Mouse (Mus musculus): ENCODE data around the gene S100a6.

Gene S100a6

GRCm38 (mm10) chr3:90601486-90602110, 11.1 kb upstream of the S100a6 start, which contains the start of gene Gm42674:
TSS of gene Gm42674 (plus strand) at chr3:90601904.
- no peak for DNase-seq

- no peak for DNase-seq
Measured at GRCm38 (mm10) chr3:90603623-90604022, 9.1 kb upstream of the S100a6 start, which contains the start of gene S100a4. TSS of gene S100a4 (plus strand) at chr3:90603771.

GRCm38 (mm10) chr3:90604416-90604815, 8.3 kb upstream of the S100a6 start:
- no peak for DNase-seq

- no peak for DNase-seq
Measured at GRCm38 (mm10) chr3:90605049-90605448, 7.6 kb upstream of the S100a6 start.

GRCm38 (mm10) chr3:90605736-90606135, 6.9 kb upstream of the S100a6 start:
- no peak for DNase-seq

- no peak for DNase-seq
Measured at GRCm38 (mm10) chr3:90606185-90606584, 6.5 kb upstream of the S100a6 start.

- no peak for DNase-seq
Measured at GRCm38 (mm10) chr3:90607361-90607760, 5.3 kb upstream of the S100a6 start.

- DNase-seq, result no peak
Measured at GRCm38 (mm10) chr3:90608223-90608622, 4.5 kb upstream of the S100a6 start, which contains the start of gene S100a5. TSS of gene S100a5 (plus strand) at chr3:90608523.

- no peak for DNase-seq
Measured at GRCm38 (mm10) chr3:90609102-90609501, 3.6 kb upstream of the S100a6 start.

GRCm38 (mm10) chr3:90611494-90611893, 1.2 kb upstream of the S100a6 start:
- DNase-seq, result no peak

- no peak for DNase-seq
Measured at GRCm38 (mm10) chr3:90612061-90612460, 621 bp upstream of the S100a6 start.

- no peak for DNase-seq
Measured at GRCm38 (mm10) chr3:90613461-90614147, 922 bp downstream of the S100a6 start.

- no peak for DNase-seq
Measured at GRCm38 (mm10) chr3:90614148-90614530, 1.5 kb downstream of the S100a6 start.

- DNase-seq, result no peak
Measured at GRCm38 (mm10) chr3:90614611-90615251, 2.0 kb downstream of the S100a6 start.

- DNase-seq, result peak; percentile 85
Measured at GRCm38 (mm10) chr3:90615415-90615814, 2.7 kb downstream of the S100a6 start.

- no peak for DNase-seq
Measured at GRCm38 (mm10) chr3:90615911-90616310, 3.2 kb downstream of the S100a6 start.

- DNase-seq, result no peak
Measured at GRCm38 (mm10) chr3:90617586-90617985, 4.9 kb downstream of the S100a6 start.

- DNase-seq, result no peak
Measured at GRCm38 (mm10) chr3:90621552-90621951, 8.9 kb downstream of the S100a6 start.

- DNase-seq, result peak; percentile 69
Measured at GRCm38 (mm10) chr3:90623435-90624071, 10.9 kb downstream of the S100a6 start.

- DNase-seq, result no peak
Measured at GRCm38 (mm10) chr3:90625496-90625895, 12.8 kb downstream of the S100a6 start.

- DNase-seq, result no peak
Measured at GRCm38 (mm10) chr3:90626266-90627021, 13.8 kb downstream of the S100a6 start.

- no peak for DNase-seq
Measured at GRCm38 (mm10) chr3:90627366-90627765, 14.7 kb downstream of the S100a6 start.

GRCm38 (mm10) chr3:90627807-90628206, 15.1 kb downstream of the S100a6 start:
- peak; percentile 33 for DNase-seq
